Mouse (Mus musculus) hindbrain, embryonic 12.5 days (tissue): ENCODE data around the gene Plxnb3. TPM values are rescaled to one million over a fixed set of nuclear protein-coding genes. Genes with fewer than 3 reads are reported as not detected.
"Not testable (repeated sequence)": the region's sequence is repeated elsewhere in the genome, so short reads cannot be mapped to it uniquely, and the experiment has no call there.

Source experiments
- ATAC-seq: fragments of 200-750 bp; cut with Nextera tagmentation; 2 replicates; pipeline ENCODE4 v1.8.0; 2017; ENCODE audit warnings: moderate TSS enrichment; ENCODE audit not compliant: low FRiP score
- H3K27ac ChIP-seq: fragments of 300-500 bp; sonication (generic); 2 replicates; pipeline ENCODE4 v1.5.1; 2016; ENCODE audit warnings: mild to moderate bottlenecking
- H3K27me3 ChIP-seq: fragments of 300-500 bp; sonication (generic); 2 replicates; pipeline ENCODE4 v1.6.1; 2016; ENCODE audit warnings: mild to moderate bottlenecking
- H3K36me3 ChIP-seq: fragments of 300-500 bp; sonication (generic); 2 replicates; pipeline ENCODE4 v1.6.1; 2016; ENCODE audit warnings: mild to moderate bottlenecking
- H3K4me1 ChIP-seq: fragments of 300-500 bp; sonication (generic); 2 replicates; pipeline ENCODE4 v1.6.1; 2016
- H3K4me2 ChIP-seq: fragments of 300-500 bp; sonication (generic); replicated peaks from 2 replicates; pipeline ENCODE4 v1.6.1; 2016; ENCODE audit warnings: mild to moderate bottlenecking
- H3K4me3 ChIP-seq: fragments of 300-500 bp; sonication (generic); 2 replicates; pipeline ENCODE4 v1.5.1; 2016; ENCODE audit warnings: mild to moderate bottlenecking
- H3K9ac ChIP-seq: fragments of 300-500 bp; sonication (generic); 2 replicates; pipeline ENCODE4 v1.6.1; 2016; ENCODE audit warnings: mild to moderate bottlenecking, moderate library complexity
- H3K9me3 ChIP-seq: fragments of 300-500 bp; sonication (generic); replicated peaks from 2 replicates; pipeline ENCODE4 v1.6.1; 2016; ENCODE audit warnings: mild to moderate bottlenecking
- WGBS: fragments of 180-500 bp; shearing (Covaris S2); methylation state at CpG from one replicate; pipeline ENCODE4 v1.1.7; 2016; 5-methylcytosine and 5-hydroxymethylcytosine counted together
- polyA plus RNA-seq: library from polyadenylated mRNA; unstranded; fragments of >200 nt; fragmentation: Nextera tagmentation; extraction: Ambion mirVana; gene quantifications from 2 replicates; pipeline ENCODE4 v1.2.1, GENCODE M21; 2016

The Plxnb3 gene
- 0.21 and 0.25 TPM in 2 replicates for polyA plus RNA-seq

DNA sequence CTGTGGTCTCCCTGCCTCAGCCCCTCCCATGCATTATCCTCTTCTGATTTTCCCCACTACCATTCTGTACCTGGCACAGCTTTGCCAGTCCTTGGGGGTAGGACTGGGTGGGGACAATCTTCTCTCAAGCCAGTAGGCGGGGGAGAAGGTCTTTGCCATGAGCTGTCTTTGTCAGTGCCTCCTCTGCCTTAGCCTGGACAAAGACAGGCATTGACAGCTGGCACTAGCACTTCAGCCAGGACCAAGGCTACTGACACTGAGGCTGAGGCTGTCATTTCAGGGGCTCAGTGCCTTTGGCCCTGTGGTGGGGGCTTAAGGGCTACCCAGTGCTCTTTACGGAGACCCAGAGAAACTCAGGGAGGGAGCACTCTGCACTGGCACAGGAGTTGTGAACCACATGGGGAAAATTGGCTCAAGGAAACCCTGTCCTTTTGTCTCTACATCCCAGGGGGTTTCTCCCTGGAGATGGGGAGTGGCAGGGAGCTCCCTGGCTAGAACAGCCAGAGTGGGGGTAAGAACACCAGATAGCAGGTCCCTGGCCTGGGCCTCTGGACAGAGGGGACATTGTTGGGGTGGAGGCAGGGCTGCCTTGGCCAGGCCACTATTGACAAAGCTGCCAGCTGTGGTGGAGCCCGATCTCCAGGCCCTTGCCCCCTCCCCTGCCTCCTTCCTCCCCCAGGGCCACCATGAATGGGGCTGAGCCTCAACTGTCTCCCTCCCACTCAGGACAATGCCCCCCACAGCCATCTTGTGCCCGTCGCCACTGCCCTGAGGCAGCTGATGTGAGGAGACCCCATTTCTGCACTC, at the start of gene Plxnb3:
Gene Plxnb3 (plus strand): TSS at position 757 of the 807 bp plus-strand sequence.
- ATAC-seq = no peak
- Histone ChIP-seq H3K9me3 (no peaks in the 10 kb centered on the region), H3K36me3 (no peaks in the 10 kb centered on the region), H3K4me1 (no peaks in the 10 kb centered on the region), H3K27me3 (no peaks in the 10 kb centered on the region), H3K27ac (no peak within 1 kb of the TSS), H3K4me2 (no peak within 1 kb of the TSS), H3K9ac (no peak within 1 kb of the TSS), H3K4me3 (no peak within 1 kb of the TSS)
- 65% methylated on average over 5 of the region's 5 CpGs for WGBS

DNA sequence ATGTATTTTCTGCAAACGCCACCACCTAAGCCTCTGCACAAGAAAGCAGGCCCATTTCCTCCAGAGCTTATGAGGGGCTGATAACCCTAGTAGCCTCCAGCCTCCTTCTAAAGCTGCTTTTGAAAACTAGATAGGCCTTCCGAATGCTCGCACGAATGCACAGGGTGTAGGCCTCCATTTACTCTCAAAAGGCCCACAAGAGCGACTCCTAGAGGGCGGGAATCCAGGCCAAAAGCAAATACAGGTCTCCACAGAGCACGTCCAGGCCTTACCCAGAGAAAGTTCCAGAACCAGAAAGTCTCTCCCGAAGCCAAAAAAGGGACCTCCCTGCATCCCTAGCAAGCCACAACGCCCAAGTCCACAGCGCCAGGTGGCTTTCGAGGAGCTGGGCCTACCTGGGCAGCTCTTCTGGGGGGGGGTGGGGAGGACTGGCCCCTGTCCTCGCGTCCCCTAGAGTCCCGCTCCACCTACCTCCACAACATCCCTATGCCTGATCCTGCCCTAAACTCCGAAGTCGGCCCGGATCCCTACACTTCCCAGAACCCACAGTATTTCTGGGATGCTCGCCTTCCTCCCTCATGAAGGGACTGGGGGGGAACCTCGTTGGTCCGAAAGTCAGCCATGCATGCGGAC, 41.3 kb upstream of the Plxnb3 start:
- H3K27me3 ChIP-seq = no peaks in the 10 kb centered on the region
- H3K9ac ChIP-seq = peak overlapping the region; percentile 54
- H3K27ac ChIP-seq = peak overlapping the region; percentile 44; the same call in 1 of the 2 replicates
- peaks cover 28% of the 10 kb centered on the region for H3K4me1 ChIP-seq
- H3K36me3 ChIP-seq = no peaks in the 10 kb centered on the region
- H3K4me3 ChIP-seq = peak overlapping the region; percentile 47
- no peak for ATAC-seq
- peak overlapping the region; percentile 57 for H3K4me2 ChIP-seq
- WGBS = 26% methylated on average over 21 of the region's 21 CpGs
- H3K9me3 ChIP-seq = no peaks in the 10 kb centered on the region

DNA sequence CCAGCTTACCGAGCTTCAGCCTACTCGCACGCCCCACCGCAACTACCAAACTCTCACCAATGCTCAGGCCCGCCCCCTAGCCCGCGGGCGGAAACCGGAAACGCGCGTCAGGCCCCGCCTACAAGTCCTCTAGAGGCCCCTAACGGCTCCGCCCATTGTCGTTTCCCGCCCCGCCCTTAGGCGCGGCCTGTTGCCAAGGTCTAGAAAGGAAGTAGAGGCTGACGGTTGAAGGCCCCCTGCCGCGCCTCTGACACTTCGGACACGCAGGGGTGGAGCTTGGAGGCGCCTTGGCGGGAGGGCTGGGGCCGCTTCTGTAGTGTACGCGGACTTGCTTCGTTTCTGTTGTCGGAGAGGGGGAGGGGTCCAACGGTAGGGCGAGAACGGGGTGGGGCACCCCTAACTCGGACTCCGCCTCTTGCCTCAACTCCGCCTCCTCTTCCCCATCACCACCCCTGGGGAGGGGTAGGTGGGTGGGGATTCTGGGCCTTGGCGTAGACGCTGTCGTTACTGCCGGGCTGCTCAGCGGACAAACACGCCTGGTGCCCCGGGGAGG, 40.7 kb upstream of the Plxnb3 start, which contains the start of the genes Bcap31 and Abcd1:
Gene Bcap31 (minus strand): TSS at position 67 of the 553 bp plus-strand sequence.
Gene Abcd1 (plus strand): TSS at position 489 of the 553 bp plus-strand sequence.
- ATAC-seq = peak; percentile 92
- peak within 1 kb of the TSS; percentile 57 for H3K9ac ChIP-seq
- peak within 1 kb of the TSS; percentile 57 for H3K4me2 ChIP-seq
- H3K4me1 ChIP-seq = peaks cover 28% of the 10 kb centered on the region
- WGBS = 17% methylated on average over 41 of the region's 45 CpGs
- H3K27ac ChIP-seq = peak within 1 kb of the TSS; percentile 44
- H3K36me3 ChIP-seq = no peaks in the 10 kb centered on the region
- no peaks in the 10 kb centered on the region for H3K27me3 ChIP-seq
- peak within 1 kb of the TSS; percentile 47 for H3K4me3 ChIP-seq
- H3K9me3 ChIP-seq = no peaks in the 10 kb centered on the region

DNA sequence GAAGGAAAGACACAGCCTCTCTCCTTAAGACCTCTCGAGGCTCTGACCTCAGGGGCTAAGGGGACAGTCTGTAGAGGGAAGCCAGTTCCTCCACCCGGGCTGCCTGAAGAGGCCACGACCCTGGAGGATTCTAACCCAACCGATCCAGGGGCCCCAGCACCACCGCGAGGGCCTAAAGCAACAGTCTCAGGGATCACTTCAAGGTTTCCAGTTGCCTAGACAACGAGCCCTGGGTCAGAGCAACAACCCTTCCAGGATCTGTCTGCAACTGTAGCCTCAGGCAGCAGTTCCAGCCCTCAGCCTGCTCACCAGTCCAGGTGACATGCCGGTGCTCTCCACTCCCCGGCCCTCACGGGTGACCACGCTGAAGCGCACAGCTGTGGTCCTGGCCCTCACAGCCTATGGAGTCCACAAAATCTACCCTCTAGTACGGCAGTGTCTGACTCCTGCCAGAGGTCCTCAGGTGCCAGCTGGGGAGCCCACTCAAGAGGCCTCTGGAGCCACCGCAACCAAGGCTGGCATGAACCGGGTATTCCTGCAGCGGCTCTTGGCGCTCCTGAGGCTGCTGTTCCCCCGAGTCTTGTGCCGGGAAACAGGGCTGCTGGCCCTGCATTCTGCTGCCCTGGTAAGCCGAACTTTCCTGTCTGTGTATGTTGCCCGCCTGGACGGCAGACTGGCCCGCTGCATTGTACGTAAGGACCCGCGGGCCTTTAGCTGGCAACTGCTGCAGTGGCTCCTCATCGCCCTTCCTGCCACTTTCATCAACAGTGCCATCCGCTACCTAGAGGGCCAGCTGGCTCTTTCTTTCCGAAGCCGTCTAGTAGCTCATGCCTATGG, 40.0 kb upstream of the Plxnb3 start:
- Histone ChIP-seq H3K9me3 (no peaks in the 10 kb centered on the region), H3K27ac (peak overlapping the region; percentile 44), H3K4me3 (peak overlapping the region; percentile 47), H3K36me3 (no peaks in the 10 kb centered on the region), H3K27me3 (no peaks in the 10 kb centered on the region), H3K9ac (peak overlapping the region; percentile 57), H3K4me1 (peaks cover 28% of the 10 kb centered on the region), H3K4me2 (peak overlapping the region; percentile 57)
- ATAC-seq = peak; percentile 52
- 30% methylated on average over 29 of the region's 30 CpGs for WGBS

DNA sequence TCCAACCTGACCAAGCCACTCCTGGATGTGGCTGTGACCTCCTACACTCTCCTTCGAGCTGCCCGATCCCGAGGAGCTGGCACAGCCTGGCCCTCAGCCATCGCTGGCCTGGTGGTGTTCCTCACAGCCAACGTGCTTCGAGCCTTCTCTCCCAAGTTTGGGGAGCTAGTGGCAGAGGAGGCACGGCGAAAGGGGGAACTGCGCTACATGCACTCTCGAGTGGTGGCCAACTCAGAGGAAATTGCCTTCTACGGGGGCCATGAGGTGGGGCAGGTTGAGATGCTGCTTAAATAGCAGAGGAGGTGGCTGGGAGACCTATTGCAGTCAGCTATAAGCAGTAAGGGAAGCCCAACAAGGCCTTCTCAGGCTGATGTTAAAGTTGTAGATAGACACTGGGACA, 39.2 kb upstream of the Plxnb3 start:
- 0 out of 2 replicates have a peak overlapping the region, but pooled peaks have one; percentile 44 for H3K27ac ChIP-seq
- no peak overlapping the region for H3K4me3 ChIP-seq
- peak overlapping the region; percentile 57 for H3K4me2 ChIP-seq
- 78% methylated on average over 11 of the region's 11 CpGs for WGBS
- H3K9me3 ChIP-seq = no peaks in the 10 kb centered on the region
- peaks cover 28% of the 10 kb centered on the region for H3K4me1 ChIP-seq
- no peaks in the 10 kb centered on the region for H3K36me3 ChIP-seq
- H3K9ac ChIP-seq = no peak overlapping the region
- no peaks in the 10 kb centered on the region for H3K27me3 ChIP-seq
- no peak for ATAC-seq

DNA sequence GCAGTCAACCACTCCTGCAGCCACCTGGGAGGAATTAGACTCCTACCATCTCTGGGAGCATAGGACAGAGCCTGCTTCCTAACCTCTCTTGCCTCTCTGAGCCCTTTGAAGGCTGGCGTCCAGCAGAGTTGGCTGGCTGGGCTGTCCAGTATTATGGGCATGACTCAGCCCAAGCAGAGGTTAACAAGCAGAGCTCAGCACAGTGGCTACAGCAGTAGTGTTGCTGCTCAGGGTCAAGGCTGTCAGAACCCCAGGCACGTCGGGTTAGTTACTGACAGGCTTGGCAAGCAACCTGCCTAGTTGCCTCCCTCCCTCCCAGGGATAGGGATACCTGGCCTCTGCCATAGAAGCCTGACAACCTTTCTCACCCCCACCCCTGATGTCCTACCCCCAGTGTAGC, 38.6 kb upstream of the Plxnb3 start:
- 41% methylated on average over 3 of the region's 3 CpGs for WGBS
- Histone ChIP-seq H3K4me2 (peak overlapping the region; percentile 13; the same call in 1 of the 2 replicates), H3K4me3 (no peak overlapping the region), H3K4me1 (peaks cover 28% of the 10 kb centered on the region), H3K27ac (no peak overlapping the region), H3K36me3 (no peaks in the 10 kb centered on the region), H3K9ac (no peak overlapping the region), H3K27me3 (no peaks in the 10 kb centered on the region), H3K9me3 (no peaks in the 10 kb centered on the region)
- no peak for ATAC-seq

DNA sequence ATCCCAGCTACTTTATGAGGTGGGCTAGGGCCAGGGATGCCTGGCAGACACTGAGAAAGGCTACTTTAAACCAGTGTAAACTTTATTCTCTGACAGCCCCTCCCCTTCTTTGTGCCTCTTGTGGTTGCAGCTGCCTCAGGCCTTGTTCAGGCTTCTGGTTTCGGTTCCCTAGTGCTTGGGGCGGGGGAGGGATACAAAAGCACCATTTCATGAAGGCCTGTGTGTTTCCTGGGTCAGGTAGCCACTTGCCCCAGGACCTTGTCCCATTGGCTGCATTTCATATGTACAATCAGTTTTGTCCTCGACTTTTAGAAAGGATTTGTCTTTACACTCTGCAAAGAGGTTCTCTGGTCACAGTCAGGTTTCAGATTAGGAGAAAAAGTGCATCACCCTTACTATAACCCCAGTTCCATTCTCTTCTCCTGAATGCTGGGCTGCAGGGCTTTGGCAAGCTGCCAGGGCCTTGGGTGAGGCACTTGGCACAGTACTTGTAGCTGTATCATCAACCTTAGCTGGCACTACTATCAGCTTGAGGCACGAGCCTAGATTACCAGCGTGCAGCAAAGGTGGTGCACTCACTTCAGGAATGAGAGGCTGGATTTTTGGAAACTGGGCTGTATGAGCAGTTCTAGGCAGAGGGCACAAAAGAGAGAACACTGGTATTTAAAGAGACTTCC, 38.1 kb upstream of the Plxnb3 start:
- Histone ChIP-seq H3K4me2 (peak overlapping the region; percentile 13; the same call in 1 of the 2 replicates), H3K36me3 (no peaks in the 10 kb centered on the region), H3K9ac (no peak overlapping the region), H3K27me3 (no peaks in the 10 kb centered on the region), H3K4me1 (peaks cover 28% of the 10 kb centered on the region), H3K4me3 (no peak overlapping the region), H3K9me3 (no peaks in the 10 kb centered on the region), H3K27ac (no peak overlapping the region)
- 60% methylated on average over 5 of the region's 5 CpGs for WGBS
- no peak for ATAC-seq

DNA sequence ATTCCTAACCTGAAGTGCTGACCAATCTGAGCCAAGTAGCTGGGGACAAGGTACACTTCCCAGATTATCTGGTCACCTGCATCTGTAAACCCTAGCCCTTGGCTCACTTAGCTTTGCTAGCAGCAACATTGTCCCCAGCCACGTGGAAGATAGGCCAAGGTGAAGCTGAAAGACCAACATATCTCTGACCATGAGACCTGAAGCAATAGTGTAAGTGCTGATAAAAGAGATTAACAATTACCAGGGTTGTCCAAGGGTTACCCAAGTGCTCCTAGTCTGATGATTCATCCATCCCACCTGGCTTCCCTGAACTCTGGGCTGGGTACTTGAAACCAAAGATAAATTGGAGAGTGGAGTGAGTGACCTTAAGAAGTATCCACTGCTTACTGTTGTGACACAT, 26.0 kb upstream of the Plxnb3 start:
- Histone ChIP-seq H3K27ac (no peak overlapping the region), H3K9ac (no peak overlapping the region), H3K4me2 (no peak overlapping the region), H3K9me3 (no peaks in the 10 kb centered on the region), H3K36me3 (peaks cover 7% of the 10 kb centered on the region; the same call in 1 of the 2 replicates), H3K27me3 (no peaks in the 10 kb centered on the region), H3K4me1 (no peaks in the 10 kb centered on the region), H3K4me3 (no peak overlapping the region)
- ATAC-seq = no peak
- WGBS = 50% methylated on average over 1 of the region's 1 CpGs

DNA sequence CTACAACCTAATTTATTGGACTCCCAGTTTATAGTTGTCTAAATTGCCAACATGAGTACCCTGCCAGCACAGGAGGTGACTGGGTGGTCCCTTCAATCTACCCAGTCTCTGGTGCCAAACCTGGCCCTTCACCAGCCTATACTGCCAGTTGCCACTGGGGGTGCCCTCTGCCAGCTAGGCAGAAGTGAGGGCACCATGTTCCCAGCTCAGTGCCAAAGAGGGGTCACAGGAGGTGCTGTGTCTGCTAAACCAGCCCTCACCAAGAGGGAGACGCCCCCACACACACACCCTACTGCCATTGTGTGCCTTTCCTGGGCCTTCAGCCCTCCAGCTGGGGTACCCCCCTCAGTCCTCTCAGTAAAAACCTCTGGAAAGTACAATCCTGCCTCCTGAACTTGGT, 18.7 kb upstream of the Plxnb3 start:
- no peaks in the 10 kb centered on the region for H3K36me3 ChIP-seq
- H3K27ac ChIP-seq = no peak overlapping the region
- 33% methylated on average over 1 of the region's 1 CpGs for WGBS
- no peak overlapping the region for H3K9ac ChIP-seq
- no peaks in the 10 kb centered on the region for H3K27me3 ChIP-seq
- H3K4me3 ChIP-seq = no peak overlapping the region
- no peaks in the 10 kb centered on the region for H3K4me1 ChIP-seq
- H3K9me3 ChIP-seq = no peaks in the 10 kb centered on the region
- ATAC-seq = no peak
- no peak overlapping the region for H3K4me2 ChIP-seq

DNA sequence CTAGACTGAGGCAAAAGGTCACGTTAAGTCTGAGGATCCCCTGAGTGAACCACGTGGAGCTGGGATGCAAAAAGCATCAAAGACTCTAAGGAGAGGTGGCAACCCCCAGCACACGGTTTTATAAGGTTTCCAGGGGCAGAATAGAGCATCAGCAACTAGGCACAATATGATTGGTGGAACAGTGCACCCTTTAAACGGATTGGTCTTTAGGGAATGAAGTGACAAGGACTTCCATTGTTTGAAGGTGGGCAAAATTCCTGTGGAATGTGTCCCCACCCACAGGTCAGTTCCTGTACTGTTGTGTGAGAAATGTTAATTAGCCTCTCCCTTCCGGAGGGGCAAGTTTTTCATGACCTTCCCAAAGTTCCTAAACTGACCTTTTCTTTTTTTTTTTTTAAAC, 17.7 kb upstream of the Plxnb3 start:
- H3K4me3 ChIP-seq = no peak overlapping the region
- H3K36me3 ChIP-seq = no peaks in the 10 kb centered on the region
- H3K27ac ChIP-seq = no peak overlapping the region
- no peaks in the 10 kb centered on the region for H3K27me3 ChIP-seq
- H3K9ac ChIP-seq = no peak overlapping the region
- ATAC-seq = no peak
- H3K4me1 ChIP-seq = no peaks in the 10 kb centered on the region
- 73% methylated on average over 5 of the region's 5 CpGs for WGBS
- H3K4me2 ChIP-seq = no peak overlapping the region
- no peaks in the 10 kb centered on the region for H3K9me3 ChIP-seq

DNA sequence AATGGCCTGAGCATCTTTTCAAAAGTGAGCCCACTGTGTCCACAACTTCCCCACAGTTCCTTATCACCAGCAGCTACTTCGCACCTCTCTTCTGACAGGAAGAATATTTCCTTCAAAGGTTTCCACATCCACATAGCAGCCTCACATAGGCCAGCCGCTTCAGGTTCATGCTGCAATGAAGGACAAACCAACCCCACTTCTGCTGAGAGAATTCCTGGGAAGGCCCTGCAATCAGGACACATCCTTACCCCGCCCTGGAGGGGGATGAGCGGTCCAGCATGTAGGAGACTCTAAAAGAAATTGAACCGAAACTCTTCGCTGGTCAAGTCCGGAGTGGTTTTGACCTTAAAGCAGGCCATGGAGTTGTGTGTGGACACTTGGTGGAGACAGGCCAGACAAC, 17.0 kb upstream of the Plxnb3 start:
- H3K4me2 ChIP-seq, H3K27ac ChIP-seq, H3K27me3 ChIP-seq, ATAC-seq, H3K9me3 ChIP-seq, H3K4me3 ChIP-seq, H3K36me3 ChIP-seq, H3K9ac ChIP-seq, H3K4me1 ChIP-seq: not testable (repeated sequence)
- 90% methylated on average over 7 of the region's 7 CpGs for WGBS
